Mouse (Mus musculus): ENCODE measurements around the gene Ttll9.

Gene Ttll9

GRCm38 (mm10) chr2:152942898-152943515, 19.3 kb upstream of the Ttll9 start:
- no peak for DNase-seq (ENCODE audit: low spot score)

GRCm38 (mm10) chr2:152943568-152943967, 18.7 kb upstream of the Ttll9 start:
- DNase-seq (ENCODE audit: low spot score), result no peak

- DNase-seq (ENCODE audit: low spot score), result no peak
These were observed 18.3 kb upstream of the Ttll9 start for GRCm38 (mm10) chr2:152944013-152944412.

GRCm38 (mm10) chr2:152947098-152947497, 15.2 kb upstream of the Ttll9 start:
- no peak for DNase-seq (ENCODE audit: low spot score)

GRCm38 (mm10) chr2:152948438-152949020, 13.8 kb upstream of the Ttll9 start:
- DNase-seq (ENCODE audit: low spot score), result no peak

- no peak for DNase-seq (ENCODE audit: low spot score)
These were observed 11.8 kb upstream of the Ttll9 start for GRCm38 (mm10) chr2:152950358-152951064.

GRCm38 (mm10) chr2:152951065-152951849, 11.0 kb upstream of the Ttll9 start, which contains the start of gene Dusp15:
Gene Dusp15, minus strand, starts transcription at chr2:152951698.
- DNase-seq (ENCODE audit: low spot score), result no peak

- DNase-seq (ENCODE audit: low spot score), result no peak
These were observed 10.2 kb upstream of the Ttll9 start for GRCm38 (mm10) chr2:152951850-152952720.

- DNase-seq (ENCODE audit: low spot score), result no peak
These were observed 4.2 kb upstream of the Ttll9 start for GRCm38 (mm10) chr2:152958116-152958515.

GRCm38 (mm10) chr2:152965555-152965954, 3.3 kb downstream of the Ttll9 start:
- no peak for DNase-seq (ENCODE audit: low spot score)

GRCm38 (mm10) chr2:152976991-152977390, 14.7 kb downstream of the Ttll9 start:
- no peak for DNase-seq (ENCODE audit: low spot score)

GRCm38 (mm10) chr2:152985582-152985981, 23.3 kb downstream of the Ttll9 start:
- no peak for DNase-seq (ENCODE audit: low spot score)

- DNase-seq (ENCODE audit: low spot score), result no peak
These were observed 29.2 kb downstream of the Ttll9 start for GRCm38 (mm10) chr2:152991529-152991928.

GRCm38 (mm10) chr2:152997046-152997445, 34.8 kb downstream of the Ttll9 start:
- no peak for DNase-seq (ENCODE audit: low spot score)

- DNase-seq (ENCODE audit: low spot score), result no peak
These were observed 40.4 kb downstream of the Ttll9 start for GRCm38 (mm10) chr2:153002492-153003248.

GRCm38 (mm10) chr2:153003681-153004338, 41.5 kb downstream of the Ttll9 start:
- DNase-seq (ENCODE audit: low spot score), result no peak

- no peak for DNase-seq (ENCODE audit: low spot score)
These were observed 43.7 kb downstream of the Ttll9 start for GRCm38 (mm10) chr2:153005981-153006380.

- DNase-seq (ENCODE audit: low spot score), result no peak
These were observed 47.1 kb downstream of the Ttll9 start for GRCm38 (mm10) chr2:153009192-153009973.
